Mouse (Mus musculus) E14TG2a.4 (cell line): ENCODE results near the gene Zfp326.

Source experiments
- CTCF ChIP-seq: conservative IDR thresholded peaks from 2 replicates; pipeline ENCODE4 v1.5.1; 2014; ENCODE audit warnings: low read length
- NANOG ChIP-seq: IDR thresholded peaks from 2 replicates; pipeline ENCODE4 v1.6.1; 2014; ENCODE audit warnings: borderline replicate concordance, low read length, mixed read lengths
- POU5F1 ChIP-seq: IDR thresholded peaks from 2 replicates; pipeline ENCODE4 v1.6.1; 2014; ENCODE audit warnings: low read length, borderline replicate concordance

GRCm38 (mm10) chr5:105826916-105827510, 49.4 kb upstream of the Zfp326 start:
- no peak for TF ChIP-seq CTCF
- TF ChIP-seq POU5F1, result no peak
- no peak for TF ChIP-seq NANOG
